Mouse (Mus musculus): ENCODE results near the gene Btbd19.

The Btbd19 gene

DNA sequence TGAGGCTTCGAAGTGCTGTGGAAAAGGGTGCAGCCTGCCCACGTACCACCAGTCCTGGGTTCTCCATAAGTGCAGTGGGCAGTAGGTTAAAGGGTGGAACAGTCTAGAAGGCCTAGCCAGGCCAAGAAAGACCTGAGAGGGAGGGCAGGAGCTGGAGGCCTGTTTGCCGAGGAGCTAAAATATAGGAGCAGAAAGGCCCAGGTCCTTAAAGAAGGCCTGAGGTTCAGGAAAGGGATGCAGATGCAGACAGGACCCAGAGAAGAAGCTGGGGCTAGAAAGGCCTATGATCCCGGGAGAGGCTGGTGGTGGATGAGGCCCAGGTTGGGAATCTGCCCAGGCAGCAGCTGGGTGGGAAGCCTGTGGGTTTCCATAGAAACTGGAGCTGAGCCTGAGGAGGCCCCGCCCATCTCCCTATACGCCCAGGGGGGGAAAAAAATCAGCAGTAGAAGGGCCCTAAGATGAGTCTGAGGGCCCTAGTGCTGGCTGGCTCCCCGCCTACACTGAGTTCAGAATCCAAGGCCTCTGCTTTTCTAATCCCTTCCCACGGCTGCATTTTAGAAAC is at the start of gene Btbd19:
Btbd19 (minus strand) TSS at position 378 of the 562 bp plus-strand sequence.
- DNase-seq (ENCODE audit: low spot score): peak; percentile 64

DNA sequence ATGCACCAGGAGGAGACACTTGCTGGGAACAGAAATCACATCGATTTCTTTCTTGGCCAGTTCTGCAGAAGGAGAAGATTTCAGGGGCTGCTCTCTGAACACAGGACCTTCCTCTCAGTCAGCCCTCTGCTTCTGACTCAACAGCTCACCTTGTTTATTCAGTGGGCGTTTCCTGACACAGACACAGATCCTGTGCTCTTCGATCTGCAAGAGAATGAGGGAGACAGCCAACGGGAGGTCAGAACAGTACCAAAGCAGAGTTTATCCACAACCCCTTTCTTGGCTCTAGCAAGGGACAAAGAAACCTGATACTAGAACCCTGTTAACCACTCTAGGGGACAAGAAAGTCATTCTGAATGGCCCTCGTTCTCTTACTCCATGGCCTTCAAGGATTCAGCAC is 44.4 kb upstream of the Btbd19 start:
- no peak for DNase-seq (ENCODE audit: low spot score)

DNA sequence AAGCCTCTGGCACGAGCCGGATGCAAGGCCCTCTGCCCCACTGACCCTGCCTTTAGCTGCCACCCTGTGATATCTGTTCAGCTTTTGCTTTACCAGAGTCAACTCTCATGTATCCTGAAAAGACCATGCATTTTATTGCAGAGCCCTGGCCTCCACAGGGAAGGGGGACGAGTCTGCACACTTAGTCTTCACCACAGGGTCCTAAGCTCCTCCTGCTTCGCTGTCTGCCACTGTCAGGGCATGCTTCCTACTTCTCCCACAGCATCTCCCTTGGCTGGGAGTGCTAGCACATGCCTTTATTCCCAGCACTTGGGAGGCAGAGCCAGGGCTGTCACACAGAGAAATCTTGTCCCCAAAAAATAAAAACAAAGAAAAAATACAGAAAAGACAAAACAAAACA is 35.7 kb upstream of the Btbd19 start:
- no peak for DNase-seq (ENCODE audit: low spot score)

- no peak for DNase-seq (ENCODE audit: low spot score)
Measured at GRCm38 (mm10) chr4:117159666-117160065, 34.1 kb upstream of the Btbd19 start.

GRCm38 (mm10) chr4:117156372-117156771 is 30.8 kb upstream of the Btbd19 start:
- no peak for DNase-seq (ENCODE audit: low spot score)

DNA sequence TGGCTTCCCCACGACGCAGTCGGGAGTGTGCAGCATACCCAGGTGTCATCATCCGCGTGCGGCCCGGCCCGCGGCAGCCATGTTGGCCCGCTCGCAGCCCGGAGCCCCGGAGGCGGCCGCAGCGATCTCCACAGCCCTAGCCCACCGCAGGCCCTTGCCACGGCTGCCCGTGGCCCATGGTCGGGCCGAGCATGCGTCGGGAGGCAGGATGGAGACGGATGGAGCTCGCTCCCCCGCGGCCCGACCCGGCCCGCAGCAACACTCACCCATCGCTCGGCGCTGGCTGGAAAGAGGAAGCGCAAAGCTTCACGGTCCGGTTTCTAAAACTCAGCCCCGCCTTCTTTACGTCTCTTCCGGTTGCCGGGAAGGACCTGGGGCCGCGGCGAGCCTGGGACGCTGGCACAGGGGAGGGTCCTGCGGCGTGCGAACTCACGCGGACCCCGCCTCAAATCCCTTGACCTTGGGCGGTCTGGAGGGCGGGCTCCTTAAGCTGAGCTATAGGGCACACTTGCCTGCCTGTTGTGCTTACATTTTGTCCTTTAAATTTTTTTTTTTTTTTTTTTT is 30.3 kb upstream of the Btbd19 start, which contains the start of gene Rps8:
Rps8 (minus strand) TSS at position 452 of the 564 bp plus-strand sequence.
- peak; percentile 97 for DNase-seq (ENCODE audit: low spot score)

- DNase-seq (ENCODE audit: low spot score): no peak
Measured at GRCm38 (mm10) chr4:117155020-117155791, 29.7 kb upstream of the Btbd19 start.

DNA sequence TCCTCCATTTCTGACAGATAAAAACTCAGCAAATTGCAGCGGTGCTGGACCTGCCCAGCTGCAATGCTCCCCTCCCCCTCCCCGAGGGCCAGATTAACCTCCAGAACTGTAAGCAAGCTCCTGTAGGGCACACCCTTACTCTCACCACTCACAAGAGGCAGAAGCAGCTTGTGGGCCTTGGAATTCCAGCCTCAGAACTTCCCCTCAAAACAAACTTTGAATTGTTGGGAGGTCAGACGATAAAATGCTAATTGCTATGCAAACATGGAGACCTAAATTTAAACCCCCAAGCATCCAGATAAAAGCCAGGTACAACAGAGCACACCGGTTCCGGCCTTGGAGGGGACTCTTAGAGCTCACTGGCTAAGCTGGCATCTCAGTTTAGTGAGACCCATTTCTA is 27.2 kb upstream of the Btbd19 start:
- no peak for DNase-seq (ENCODE audit: low spot score)

DNA sequence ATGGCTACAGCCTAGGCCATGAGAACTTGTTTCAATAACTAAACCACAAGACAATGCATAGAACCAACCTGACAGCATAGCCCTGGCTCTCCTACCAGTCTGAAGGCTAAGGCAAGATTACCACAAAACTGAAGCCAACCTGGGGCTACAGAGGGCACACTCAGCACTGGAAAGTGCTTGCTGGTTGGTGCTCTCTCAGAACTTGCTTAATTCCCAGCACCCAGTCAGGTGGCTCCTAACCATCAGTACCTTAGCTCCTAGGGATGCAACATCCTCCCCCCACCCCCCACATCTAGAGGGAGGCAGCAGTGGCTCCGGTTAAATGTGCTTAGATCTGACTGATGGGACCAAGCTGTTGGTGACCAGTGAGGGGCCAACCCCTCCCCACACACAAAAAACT is 25.9 kb upstream of the Btbd19 start:
- no peak for DNase-seq (ENCODE audit: low spot score)

DNA sequence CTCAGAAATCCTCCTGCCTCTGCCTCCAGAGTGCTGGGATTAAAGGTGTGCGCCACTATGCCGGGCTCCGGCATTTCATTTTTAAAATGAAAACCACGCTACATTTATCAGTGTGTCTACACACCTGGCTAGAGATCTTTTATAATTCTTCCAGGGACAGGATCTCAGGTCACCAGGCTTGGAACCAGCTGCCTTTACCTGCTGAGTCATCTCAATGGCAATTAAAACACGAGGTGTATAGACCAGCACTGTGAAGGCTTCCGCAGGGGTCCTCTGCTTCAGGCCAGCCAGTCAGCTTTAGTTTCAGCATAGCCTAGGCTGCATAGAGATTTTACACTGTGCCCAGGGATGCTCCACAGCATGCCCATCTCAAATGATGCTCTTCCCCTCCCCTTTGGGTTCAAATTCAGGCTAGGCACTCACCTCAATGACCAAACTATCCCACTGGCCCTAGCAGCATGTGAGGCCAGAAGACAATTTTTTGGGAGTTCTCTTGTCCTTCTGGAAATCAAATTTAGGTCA is 24.7 kb upstream of the Btbd19 start:
- no peak for DNase-seq (ENCODE audit: low spot score)

- DNase-seq (ENCODE audit: low spot score): no peak
Measured at GRCm38 (mm10) chr4:117149291-117150211, 24.0 kb upstream of the Btbd19 start.

DNA sequence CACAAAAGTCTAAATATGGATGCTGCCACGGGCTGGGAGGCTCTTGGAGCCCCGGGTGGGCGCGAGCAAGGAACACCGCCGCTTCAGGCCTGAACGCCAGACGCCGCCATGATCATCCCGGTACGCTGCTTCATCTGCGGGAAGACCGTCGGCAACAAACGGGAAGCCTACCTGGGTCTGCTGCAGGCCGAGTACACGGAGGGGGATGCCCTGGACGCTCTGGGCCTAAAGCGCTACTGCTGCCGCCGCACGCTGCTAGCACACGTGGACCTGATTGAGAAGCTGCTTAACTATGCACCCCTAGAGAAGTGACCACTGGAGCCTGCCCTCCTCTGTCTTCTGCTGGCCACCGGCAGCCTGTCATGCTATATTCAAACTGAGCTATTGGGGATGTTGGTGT is 23.3 kb upstream of the Btbd19 start:
- DNase-seq (ENCODE audit: low spot score): no peak

DNA sequence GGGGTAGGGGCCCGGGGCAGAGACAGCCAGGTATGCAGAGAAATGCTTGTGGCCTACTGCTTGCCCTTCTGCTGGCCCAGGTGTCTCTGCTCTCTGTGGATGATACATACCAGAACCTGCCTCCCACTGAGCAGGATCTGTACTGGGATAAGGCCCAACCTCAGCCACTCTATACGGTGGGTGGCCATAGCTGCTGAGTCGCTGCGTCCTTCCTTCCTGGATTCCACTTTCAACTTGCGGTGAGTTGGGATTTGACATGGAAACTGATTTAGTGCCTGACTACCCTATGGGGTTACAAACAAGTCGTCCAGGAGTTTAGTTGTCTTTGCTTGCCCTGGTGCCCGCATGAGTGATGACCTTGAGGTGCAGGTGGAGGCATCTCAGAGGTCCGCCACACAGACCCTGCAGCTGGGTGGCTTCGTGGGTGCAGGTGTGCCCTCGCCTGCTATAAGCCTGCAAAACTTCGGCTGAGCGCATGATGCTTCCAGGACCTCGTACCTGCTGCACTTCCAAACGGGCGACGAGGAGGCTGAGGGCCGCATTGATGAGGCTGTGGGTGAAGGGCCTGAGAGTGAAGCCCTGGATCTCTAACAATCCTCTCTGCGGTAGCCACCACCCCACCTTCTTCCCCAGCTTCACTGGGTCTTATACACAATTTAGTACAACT is 22.7 kb upstream of the Btbd19 start:
- DNase-seq (ENCODE audit: low spot score): no peak

DNA sequence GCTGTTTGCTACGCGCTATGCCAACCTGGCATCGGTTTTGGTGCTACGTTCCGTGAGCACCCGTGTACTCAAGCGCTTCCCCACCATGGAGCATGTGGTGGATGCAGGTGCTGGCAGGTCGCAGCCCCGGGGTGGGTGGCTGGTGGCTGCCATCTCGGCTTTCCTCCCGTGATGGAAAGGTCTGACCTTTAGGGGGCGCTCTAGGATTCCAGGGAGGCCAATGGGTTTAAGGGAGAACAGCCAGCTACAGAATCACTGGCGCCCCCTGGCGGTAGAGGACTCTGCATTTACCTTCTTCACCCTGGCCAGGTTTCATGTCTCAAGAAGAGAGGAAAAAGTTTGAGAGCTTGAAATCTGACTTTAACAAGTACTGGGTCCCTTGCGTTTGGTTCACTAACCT is 20.7 kb upstream of the Btbd19 start:
- DNase-seq (ENCODE audit: low spot score): peak; percentile 86

DNA sequence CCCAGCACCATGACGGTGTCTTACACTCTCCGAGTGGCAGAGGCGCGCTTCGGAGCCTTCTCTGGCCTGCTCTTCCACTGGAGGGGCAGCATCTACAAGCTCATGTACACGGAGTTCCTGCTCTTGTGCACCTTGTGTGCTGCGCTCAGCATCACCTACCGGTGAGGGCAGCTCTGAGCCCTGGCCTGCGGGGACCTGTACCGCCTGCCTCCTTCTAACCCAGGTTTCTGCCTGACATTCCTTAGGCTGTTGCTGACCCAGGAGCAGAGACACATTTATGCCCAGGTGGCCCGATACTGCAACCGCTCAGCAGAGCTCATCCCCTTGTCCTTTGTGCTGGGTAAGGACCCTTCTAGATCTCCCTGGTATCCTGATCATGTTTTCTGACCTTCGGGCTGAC is 19.7 kb upstream of the Btbd19 start:
- DNase-seq (ENCODE audit: low spot score): no peak

DNA sequence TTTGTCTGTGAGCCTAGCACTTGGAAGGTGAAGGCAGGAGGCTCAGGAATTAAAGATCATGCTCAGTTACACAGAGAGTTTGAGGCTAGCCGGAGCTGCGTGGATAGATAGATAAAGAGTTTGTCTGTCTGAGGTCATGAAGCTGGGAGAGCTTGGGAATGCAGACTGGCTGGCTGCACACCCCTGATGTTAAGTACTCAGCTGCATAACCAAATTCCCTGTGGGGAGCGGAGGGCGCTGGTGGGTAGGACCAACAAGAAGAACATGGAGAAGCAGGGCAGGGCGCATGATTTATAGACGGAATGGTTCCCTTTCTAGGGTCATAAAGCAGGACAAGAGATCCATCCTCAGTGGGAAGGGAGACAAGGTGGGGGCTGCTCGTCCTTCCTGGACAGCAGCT is 17.5 kb upstream of the Btbd19 start:
- no peak for DNase-seq (ENCODE audit: low spot score)

GRCm38 (mm10) chr4:117140613-117141012 is 15.1 kb upstream of the Btbd19 start:
- DNase-seq (ENCODE audit: low spot score): no peak

DNA sequence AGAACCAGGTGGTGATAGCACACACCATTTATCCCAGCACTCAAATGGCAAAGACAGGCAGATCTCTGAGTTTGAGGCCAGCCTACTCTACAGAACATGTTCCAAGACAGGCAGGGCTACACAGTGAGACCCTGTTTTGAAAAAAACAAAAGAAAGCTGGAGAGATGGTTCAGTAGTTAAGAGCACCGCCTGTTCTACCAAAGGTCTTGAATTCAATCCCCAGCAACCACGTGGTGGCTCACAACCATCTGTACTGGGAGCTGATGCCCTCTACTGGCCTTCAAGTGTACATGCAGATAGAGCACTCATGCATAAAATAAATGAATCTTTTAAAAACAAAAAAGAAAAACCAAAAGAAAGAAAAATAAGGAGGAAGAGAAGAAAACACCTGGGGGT is 13.7 kb upstream of the Btbd19 start:
- peak; percentile 78 for DNase-seq (ENCODE audit: low spot score)

GRCm38 (mm10) chr4:117138295-117139216 is 13.0 kb upstream of the Btbd19 start:
- DNase-seq (ENCODE audit: low spot score): no peak

DNA sequence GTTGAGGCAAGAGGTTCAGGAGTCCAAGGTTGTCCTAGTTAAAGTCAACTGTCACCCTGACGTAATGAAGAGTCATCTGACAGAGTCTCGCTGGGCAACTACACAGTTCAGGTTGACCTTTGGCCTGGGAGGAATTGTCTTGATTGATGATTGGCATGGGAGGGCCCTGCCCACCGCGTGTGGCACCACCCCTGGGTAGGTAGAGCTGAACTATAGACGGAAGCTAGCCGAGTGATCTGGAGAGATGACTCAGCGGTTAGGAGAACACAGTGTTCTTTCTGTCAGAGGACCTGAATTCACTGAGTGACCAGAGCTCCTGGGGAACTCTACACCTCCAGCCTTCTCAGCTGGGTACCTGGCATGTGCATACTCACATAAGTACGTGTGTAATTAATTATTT is 10.5 kb upstream of the Btbd19 start:
- DNase-seq (ENCODE audit: low spot score): no peak

DNA sequence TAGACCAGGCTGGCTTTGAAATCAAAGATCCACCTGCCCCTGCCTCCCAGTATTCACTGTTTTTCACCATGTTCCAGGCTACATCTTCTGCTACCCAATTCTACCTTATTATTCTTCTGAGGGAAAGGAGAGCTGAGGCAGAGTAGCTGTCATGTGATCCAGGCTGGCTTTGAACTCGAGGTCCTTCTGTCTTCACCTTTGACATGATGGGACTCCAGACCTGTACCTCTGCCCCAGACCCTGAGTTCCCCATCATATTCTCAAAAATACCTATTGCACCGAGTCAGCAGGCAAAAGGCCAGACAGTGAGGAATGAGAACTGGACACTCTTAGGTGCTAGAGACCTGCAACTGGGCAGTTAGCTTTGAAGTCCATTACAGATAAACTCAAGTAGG is 9.1 kb upstream of the Btbd19 start:
- DNase-seq (ENCODE audit: low spot score): no peak
